Mouse (Mus musculus): ENCODE measurements at regions not wholly inside any gene's neighbourhood (a gene's known extent, or its start where the extent isn't known, plus 50 kb on each side); places are given as distances from the start of the nearest gene placed in this dataset.

GRCm38 (mm10) chr6:117330726-117331360 lies 162.5 kb downstream of the Cxcl12 start:
- Histone ChIP-seq H3K9me3 (ENCODE audit: low read depth, low read length) (no peaks in the 10 kb centered on the region), H3K4me2 (no peak overlapping the region), H3K4me1 (ENCODE audit: insufficient read depth) (no peaks in the 10 kb centered on the region), H3K36me3 (ENCODE audit: insufficient read depth) (no peaks in the 10 kb centered on the region), H3K4me3 (ENCODE audit: low read depth, low read length) (no peak overlapping the region), H3K9ac (no peak overlapping the region), H3K27ac (ENCODE audit: low read depth) (no peak overlapping the region), H3K27me3 (ENCODE audit: insufficient read depth, low read length) (no peaks in the 10 kb centered on the region)
- ATAC-seq (ENCODE audit: insufficient read depth) (no peak), DNase-seq (peak; percentile 2)
- 40% methylated on average over 5 of the region's 5 CpGs for WGBS
- TF ChIP-seq CTCF (IDR thresholded peaks at IDR 0.05; ENCODE audit: low read depth) = no peak

GRCm38 (mm10) chr6:117332641-117333040 lies 164.3 kb downstream of the Cxcl12 start:
- no peaks in the 10 kb centered on the region for H3K27me3 ChIP-seq (ENCODE audit: insufficient read depth, low read length)
- no peak overlapping the region for H3K27ac ChIP-seq (ENCODE audit: low read depth)
- no peaks in the 10 kb centered on the region for H3K9me3 ChIP-seq (ENCODE audit: low read depth, low read length)
- no peak overlapping the region for H3K9ac ChIP-seq
- TF ChIP-seq CTCF (IDR thresholded peaks at IDR 0.05; ENCODE audit: low read depth) = no peak
- no peaks in the 10 kb centered on the region for H3K4me1 ChIP-seq (ENCODE audit: insufficient read depth)
- DNase-seq (no peak), ATAC-seq (ENCODE audit: insufficient read depth) (no peak)
- H3K4me3 ChIP-seq (ENCODE audit: low read depth, low read length) = no peak overlapping the region
- H3K4me2 ChIP-seq = no peak overlapping the region
- 31% methylated on average over 6 of the region's 6 CpGs for WGBS
- no peaks in the 10 kb centered on the region for H3K36me3 ChIP-seq (ENCODE audit: insufficient read depth)

- no peak for ATAC-seq (ENCODE audit: insufficient read depth)
- 81% methylated on average over 3 of the region's 3 CpGs for WGBS
Measured at GRCm38 (mm10) chr6:117342123-117342522, 173.8 kb downstream of the Cxcl12 start.

GRCm38 (mm10) chr6:117347356-117347755 lies 179.0 kb downstream of the Cxcl12 start:
- DNase-seq (no peak), ATAC-seq (ENCODE audit: insufficient read depth) (no peak)
- Histone ChIP-seq H3K27ac (ENCODE audit: low read depth) (no peak overlapping the region), H3K36me3 (ENCODE audit: insufficient read depth) (no peaks in the 10 kb centered on the region), H3K4me2 (no peak overlapping the region), H3K4me3 (ENCODE audit: low read depth, low read length) (no peak overlapping the region), H3K4me1 (ENCODE audit: insufficient read depth) (no peaks in the 10 kb centered on the region), H3K9me3 (ENCODE audit: low read depth, low read length) (no peaks in the 10 kb centered on the region), H3K9ac (no peak overlapping the region), H3K27me3 (ENCODE audit: insufficient read depth, low read length) (no peaks in the 10 kb centered on the region)
- WGBS = 90% methylated on average over 1 of the region's 1 CpGs
- no peak for TF ChIP-seq CTCF (IDR thresholded peaks at IDR 0.05; ENCODE audit: low read depth)

More at GRCm38 (mm10) chr6:117342123-117342522, 173.8 kb downstream of the Cxcl12 start:
- TF ChIP-seq CTCF (IDR thresholded peaks at IDR 0.05; ENCODE audit: low read depth) = no peak
- Histone ChIP-seq H3K4me3 (ENCODE audit: low read depth, low read length) (no peak overlapping the region), H3K27ac (ENCODE audit: low read depth) (no peak overlapping the region), H3K27me3 (ENCODE audit: insufficient read depth, low read length) (no peaks in the 10 kb centered on the region), H3K9me3 (ENCODE audit: low read depth, low read length) (no peaks in the 10 kb centered on the region), H3K4me2 (no peak overlapping the region), H3K36me3 (ENCODE audit: insufficient read depth) (no peaks in the 10 kb centered on the region), H3K4me1 (ENCODE audit: insufficient read depth) (no peaks in the 10 kb centered on the region), H3K9ac (no peak overlapping the region)
- DNase-seq = no peak

- DNase-seq (no peak), ATAC-seq (ENCODE audit: insufficient read depth) (no peak)
- Histone ChIP-seq H3K4me3 (ENCODE audit: low read depth, low read length) (no peak overlapping the region), H3K4me2 (no peak overlapping the region), H3K9me3 (ENCODE audit: low read depth, low read length) (no peaks in the 10 kb centered on the region), H3K4me1 (ENCODE audit: insufficient read depth) (no peaks in the 10 kb centered on the region), H3K9ac (no peak overlapping the region), H3K36me3 (ENCODE audit: insufficient read depth) (no peaks in the 10 kb centered on the region), H3K27ac (ENCODE audit: low read depth) (no peak overlapping the region), H3K27me3 (ENCODE audit: insufficient read depth, low read length) (no peaks in the 10 kb centered on the region)
- TF ChIP-seq CTCF (IDR thresholded peaks at IDR 0.05; ENCODE audit: low read depth) = no peak
- 71% methylated on average over 1 of the region's 1 CpGs for WGBS
Measured at GRCm38 (mm10) chr6:117351846-117352245, 183.5 kb downstream of the Cxcl12 start.

- ATAC-seq (ENCODE audit: insufficient read depth) (no peak), DNase-seq (no peak)
- H3K9ac ChIP-seq = no peak overlapping the region
- H3K27me3 ChIP-seq (ENCODE audit: insufficient read depth, low read length) = no peaks in the 10 kb centered on the region
- no peak overlapping the region for H3K27ac ChIP-seq (ENCODE audit: low read depth)
- H3K36me3 ChIP-seq (ENCODE audit: insufficient read depth) = no peaks in the 10 kb centered on the region
- WGBS = 89% methylated on average over 3 of the region's 3 CpGs
- no peaks in the 10 kb centered on the region for H3K4me1 ChIP-seq (ENCODE audit: insufficient read depth)
- TF ChIP-seq CTCF (IDR thresholded peaks at IDR 0.05; ENCODE audit: low read depth) = no peak
- no peak overlapping the region for H3K4me3 ChIP-seq (ENCODE audit: low read depth, low read length)
- no peaks in the 10 kb centered on the region for H3K9me3 ChIP-seq (ENCODE audit: low read depth, low read length)
- H3K4me2 ChIP-seq = no peak overlapping the region
Measured at GRCm38 (mm10) chr6:117353091-117353490, 184.8 kb downstream of the Cxcl12 start.

GRCm38 (mm10) chr6:117356101-117356500 lies 187.8 kb downstream of the Cxcl12 start:
- H3K27me3 ChIP-seq (ENCODE audit: insufficient read depth, low read length) = no peaks in the 10 kb centered on the region
- H3K4me2 ChIP-seq = no peak overlapping the region
- no peaks in the 10 kb centered on the region for H3K36me3 ChIP-seq (ENCODE audit: insufficient read depth)
- 90% methylated on average over 1 of the region's 1 CpGs for WGBS
- no peak for ATAC-seq (ENCODE audit: insufficient read depth)
- DNase-seq = no peak
- no peaks in the 10 kb centered on the region for H3K9me3 ChIP-seq (ENCODE audit: low read depth, low read length)
- H3K27ac ChIP-seq (ENCODE audit: low read depth) = no peak overlapping the region
- no peak for TF ChIP-seq CTCF (IDR thresholded peaks at IDR 0.05; ENCODE audit: low read depth)
- H3K9ac ChIP-seq = no peak overlapping the region
- H3K4me3 ChIP-seq (ENCODE audit: low read depth, low read length) = no peak overlapping the region
- H3K4me1 ChIP-seq (ENCODE audit: insufficient read depth) = no peaks in the 10 kb centered on the region
